Mouse (Mus musculus) kidney, adult 2 months (tissue): Measurements from ENCODE around the gene Lrmda.

Experiments used
- CTCF ChIP-seq: fragments of 200-500 bp; conservative IDR thresholded peaks from 2 replicates; pipeline ENCODE4 v1.5.1; 2011; ENCODE audit warnings: low read depth, mild to moderate bottlenecking, control low read depth, low read length, moderate library complexity, mixed read lengths; ENCODE audit not compliant: insufficient read depth, insufficient read length
- POLR2A ChIP-seq: fragments of 200-500 bp; IDR thresholded peaks from one replicate; pipeline ENCODE4 v1.6.1; 2011; ENCODE audit warnings: low read depth, low read length, control low read depth

DNA sequence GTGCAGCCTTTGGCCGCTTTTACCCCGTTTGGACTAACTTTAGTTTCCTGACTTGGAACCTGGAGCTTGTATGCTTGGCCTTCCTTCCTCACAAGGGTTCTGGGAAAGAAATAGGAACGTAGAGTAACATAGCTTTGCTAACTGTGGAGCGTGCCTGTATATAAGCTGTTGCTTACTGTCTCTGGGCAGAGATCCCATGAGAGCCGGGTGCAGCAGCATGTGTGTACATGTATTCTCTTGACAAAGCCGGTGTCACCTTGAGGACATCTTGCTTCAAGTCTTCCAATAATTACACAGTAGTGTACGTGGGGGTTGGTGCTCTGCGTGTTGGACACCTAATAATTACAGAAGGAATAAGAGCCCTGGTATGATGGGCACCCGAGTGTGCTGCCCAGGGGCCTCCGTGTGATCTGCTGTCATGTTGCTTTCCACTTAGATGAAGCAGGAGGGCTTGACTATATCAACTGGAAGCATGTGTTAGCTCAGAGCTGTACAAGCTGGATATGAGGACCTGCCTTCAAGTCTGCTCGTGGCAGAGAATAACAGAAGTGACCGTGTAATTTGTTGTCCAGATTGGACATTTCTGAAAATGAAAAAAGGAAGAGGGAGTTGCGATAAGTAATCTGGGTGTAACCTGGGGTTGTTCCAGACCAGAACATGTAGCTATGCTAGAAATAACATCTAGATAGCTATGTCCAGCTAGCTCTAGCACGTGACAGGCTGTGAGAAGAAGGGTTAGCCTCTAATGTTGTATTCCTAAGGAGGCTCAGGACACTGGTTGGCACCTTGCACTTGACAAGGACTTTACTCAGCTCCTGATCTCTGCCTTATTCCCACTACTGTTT, 82.7 kb downstream of the Lrmda start:
- TF ChIP-seq POLR2A (no peak), CTCF (no peak)
